Mouse (Mus musculus): Measurements from ENCODE around the gene Cirbp. TPM values are rescaled to one million over a fixed set of nuclear protein-coding genes. Genes with fewer than 3 reads are reported as not detected.

Cirbp gene
- polyA plus RNA-seq, 1 experiment = 105 TPM

DNA sequence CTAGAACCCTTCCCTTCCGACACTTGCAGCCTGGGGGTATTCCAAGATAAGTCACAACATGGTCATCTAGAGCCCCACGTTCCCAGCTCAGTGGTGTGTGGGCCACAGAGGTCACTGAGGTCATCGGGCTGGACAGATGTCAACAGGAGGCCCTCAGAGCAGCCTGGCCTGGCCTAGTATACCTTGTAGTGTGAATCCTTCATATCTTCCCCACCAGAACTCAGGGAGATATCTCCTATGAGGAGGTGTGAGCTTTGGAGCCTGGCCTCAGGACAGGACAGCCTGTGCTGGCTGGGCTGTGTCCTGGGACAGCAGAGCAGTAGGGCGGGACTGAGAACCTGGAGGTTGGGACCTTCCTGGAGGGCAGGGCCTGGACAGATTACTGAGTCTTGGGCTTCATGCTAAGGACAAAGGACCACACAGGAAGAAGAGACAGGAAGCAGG lies 19.2 kb upstream of the Cirbp start:
- Histone ChIP-seq H3K27me3 (ENCODE audit: control insufficient read depth, insufficient read depth, low read length) (no peaks in the 10 kb centered on the region), H3K27ac (ENCODE audit: control insufficient read depth, insufficient read depth, low read depth, low read length) (peak overlapping the region; percentile 72), H3K4me3 (ENCODE audit: control insufficient read depth, low read depth, low read length) (no peak overlapping the region; the same call in 1 of the 2 replicates), H3K4me1 (ENCODE audit: control insufficient read depth, insufficient read depth, low read length) (peaks cover 47% of the 10 kb centered on the region), H3K36me3 (ENCODE audit: control insufficient read depth, insufficient read depth, low read length) (peaks cover 4% of the 10 kb centered on the region; the same call in 1 of the 2 replicates)
- TF ChIP-seq POLR2A (IDR thresholded peaks at IDR 0.05; ENCODE audit: control insufficient read depth, low read depth, low read length) = no peak
- TF ChIP-seq CTCF (IDR thresholded peaks at IDR 0.05; ENCODE audit: control insufficient read depth, insufficient read depth, insufficient replicate concordance, low read depth, low read length) = no peak

DNA sequence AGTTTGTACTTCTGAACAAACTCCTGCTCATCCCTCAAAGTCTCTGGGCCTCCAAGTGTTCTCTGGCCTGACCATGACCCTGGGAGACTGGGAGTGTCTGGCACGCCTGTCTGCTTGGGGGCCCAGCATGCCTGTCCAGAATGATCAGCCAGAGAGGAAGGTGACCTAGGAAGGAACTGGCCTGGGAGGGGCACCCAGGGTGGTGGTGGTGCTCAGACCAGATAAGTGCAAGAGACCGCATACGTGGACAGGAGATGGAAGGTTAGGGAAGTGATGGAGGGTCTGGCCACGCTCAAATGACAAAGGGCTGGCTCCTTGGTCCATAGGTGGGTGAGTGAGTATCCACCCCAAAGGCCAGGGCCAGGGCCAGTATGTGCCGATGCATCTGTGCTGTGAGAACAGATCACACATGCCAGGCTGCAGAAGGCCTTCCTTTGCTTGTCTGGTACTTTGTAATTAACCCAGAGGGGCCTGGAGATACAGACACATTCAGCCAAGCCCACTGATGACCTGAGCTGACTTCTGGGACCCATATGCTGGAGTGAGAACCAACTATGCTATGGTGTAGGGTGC lies 18.6 kb upstream of the Cirbp start:
- Histone ChIP-seq H3K4me3 (ENCODE audit: control insufficient read depth, low read depth, low read length) (peak overlapping the region; percentile 90), H3K27ac (ENCODE audit: control insufficient read depth, insufficient read depth, low read depth, low read length) (peak overlapping the region; percentile 72), H3K27me3 (ENCODE audit: control insufficient read depth, insufficient read depth, low read length) (no peaks in the 10 kb centered on the region), H3K4me1 (ENCODE audit: control insufficient read depth, insufficient read depth, low read length) (peaks cover 47% of the 10 kb centered on the region), H3K36me3 (ENCODE audit: control insufficient read depth, insufficient read depth, low read length) (peaks cover 4% of the 10 kb centered on the region; the same call in 1 of the 2 replicates)
- TF ChIP-seq CTCF (IDR thresholded peaks at IDR 0.05; ENCODE audit: control insufficient read depth, insufficient read depth, insufficient replicate concordance, low read depth, low read length) = no peak
- TF ChIP-seq POLR2A (IDR thresholded peaks at IDR 0.05; ENCODE audit: control insufficient read depth, low read depth, low read length) = no peak

DNA sequence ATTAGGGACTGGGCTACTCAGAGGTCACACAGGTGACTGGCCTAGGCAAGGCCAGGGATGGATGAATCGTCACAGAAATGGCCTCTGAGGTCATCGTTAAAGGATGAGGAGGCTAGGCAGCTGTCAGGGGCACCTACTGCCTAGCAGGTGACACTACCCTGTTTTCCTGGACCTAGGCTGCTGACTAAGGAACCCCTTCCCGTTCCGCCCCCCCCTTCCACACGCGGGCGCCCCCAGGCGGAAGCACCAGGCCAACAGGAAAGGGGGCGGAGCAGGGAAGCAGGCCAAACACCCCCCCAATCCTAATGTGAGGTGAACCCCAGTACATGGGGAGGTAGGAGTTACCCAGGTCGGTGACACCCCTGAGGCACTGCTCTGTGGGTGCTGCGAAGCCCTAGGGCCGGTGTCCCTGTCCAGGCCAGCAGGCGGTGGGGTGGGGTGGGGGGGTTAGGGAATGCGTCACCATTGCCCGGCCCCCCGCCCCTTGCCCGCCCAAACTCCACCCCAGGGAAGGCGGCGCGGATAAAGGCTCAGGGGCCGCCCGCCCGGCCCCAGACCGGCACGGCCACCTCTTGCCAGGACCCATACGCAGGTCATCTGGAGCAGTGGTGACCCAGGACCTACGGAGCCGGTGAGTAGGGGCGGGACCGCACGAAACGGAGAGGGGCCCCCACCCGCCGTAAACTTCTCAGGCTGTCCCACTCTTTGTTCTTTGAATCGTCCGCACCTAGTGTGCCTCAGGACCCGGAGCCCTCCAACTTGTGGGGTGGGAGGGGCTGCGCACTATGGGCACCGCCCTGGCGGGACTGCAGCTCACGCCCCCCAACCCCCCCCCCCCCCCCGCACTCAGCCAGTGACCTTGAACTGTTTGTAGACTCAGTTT lies 17.8 kb upstream of the Cirbp start, which contains the start of gene Midn:
Gene Midn, plus strand, starts transcription at position 554 of the 883 bp plus-strand sequence.
- H3K36me3 ChIP-seq (ENCODE audit: control insufficient read depth, insufficient read depth, low read length) = peaks cover 4% of the 10 kb centered on the region; the same call in 1 of the 2 replicates
- TF ChIP-seq CTCF (IDR thresholded peaks at IDR 0.05; ENCODE audit: control insufficient read depth, insufficient read depth, insufficient replicate concordance, low read depth, low read length) (peak; percentile 20; the same call in 1 of the 2 replicates), POLR2A (IDR thresholded peaks at IDR 0.05; ENCODE audit: control insufficient read depth, low read depth, low read length) (peak; percentile 62)

DNA sequence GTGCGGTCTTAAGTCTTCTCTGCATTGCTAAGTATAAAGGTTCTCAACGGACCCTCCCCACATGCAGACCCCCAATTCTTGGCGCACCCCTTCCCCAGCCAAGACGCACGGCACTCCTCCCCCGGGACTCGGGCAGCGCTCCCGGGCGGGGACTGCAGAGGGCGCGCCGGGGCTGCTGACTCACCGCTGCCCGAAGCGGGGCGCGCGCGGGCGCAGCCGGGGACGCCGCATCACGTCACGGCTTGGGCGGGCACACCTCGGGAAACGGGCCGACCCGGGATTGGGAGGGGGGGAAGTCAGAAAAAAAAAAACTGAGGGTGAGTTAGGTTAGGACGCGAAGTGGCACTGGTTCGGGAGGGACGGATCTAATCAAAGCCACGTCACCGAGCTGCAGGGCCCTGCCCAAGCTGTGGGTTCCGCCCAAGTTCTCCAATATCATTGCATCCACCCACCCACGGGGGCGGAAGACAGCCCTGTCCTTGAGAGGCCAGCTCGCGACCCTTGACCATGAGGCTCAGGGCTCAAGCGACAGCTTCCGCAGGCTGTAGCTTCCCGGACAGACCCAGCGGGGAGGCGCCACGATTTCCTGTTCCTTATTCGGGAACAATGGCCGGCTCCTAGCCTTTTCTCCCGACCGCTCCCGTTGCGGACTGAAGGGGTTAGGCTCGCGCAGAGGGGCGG lies 17.0 kb upstream of the Cirbp start:
- Histone ChIP-seq H3K27ac (ENCODE audit: control insufficient read depth, insufficient read depth, low read depth, low read length) (peak overlapping the region; percentile 89), H3K27me3 (ENCODE audit: control insufficient read depth, insufficient read depth, low read length) (no peaks in the 10 kb centered on the region), H3K36me3 (ENCODE audit: control insufficient read depth, insufficient read depth, low read length) (peaks cover 4% of the 10 kb centered on the region; the same call in 1 of the 2 replicates), H3K4me1 (ENCODE audit: control insufficient read depth, insufficient read depth, low read length) (peaks cover 44% of the 10 kb centered on the region), H3K4me3 (ENCODE audit: control insufficient read depth, low read depth, low read length) (peak overlapping the region; percentile 90)
- TF ChIP-seq CTCF (IDR thresholded peaks at IDR 0.05; ENCODE audit: control insufficient read depth, insufficient read depth, insufficient replicate concordance, low read depth, low read length) = peak; percentile 42; the same call in 1 of the 2 replicates
- TF ChIP-seq POLR2A (IDR thresholded peaks at IDR 0.05; ENCODE audit: control insufficient read depth, low read depth, low read length) = peak; percentile 16; the same call in 1 of the 2 replicates

More for the DNA sequence above, 17.8 kb upstream of the Cirbp start, which contains the start of gene Midn:
- H3K27ac ChIP-seq (ENCODE audit: control insufficient read depth, insufficient read depth, low read depth, low read length) = peak within 1 kb of the TSS; percentile 89
- no peaks in the 10 kb centered on the region for H3K27me3 ChIP-seq (ENCODE audit: control insufficient read depth, insufficient read depth, low read length)
- peak within 1 kb of the TSS; percentile 90 for H3K4me3 ChIP-seq (ENCODE audit: control insufficient read depth, low read depth, low read length)
- H3K4me1 ChIP-seq (ENCODE audit: control insufficient read depth, insufficient read depth, low read length) = peaks cover 45% of the 10 kb centered on the region

DNA sequence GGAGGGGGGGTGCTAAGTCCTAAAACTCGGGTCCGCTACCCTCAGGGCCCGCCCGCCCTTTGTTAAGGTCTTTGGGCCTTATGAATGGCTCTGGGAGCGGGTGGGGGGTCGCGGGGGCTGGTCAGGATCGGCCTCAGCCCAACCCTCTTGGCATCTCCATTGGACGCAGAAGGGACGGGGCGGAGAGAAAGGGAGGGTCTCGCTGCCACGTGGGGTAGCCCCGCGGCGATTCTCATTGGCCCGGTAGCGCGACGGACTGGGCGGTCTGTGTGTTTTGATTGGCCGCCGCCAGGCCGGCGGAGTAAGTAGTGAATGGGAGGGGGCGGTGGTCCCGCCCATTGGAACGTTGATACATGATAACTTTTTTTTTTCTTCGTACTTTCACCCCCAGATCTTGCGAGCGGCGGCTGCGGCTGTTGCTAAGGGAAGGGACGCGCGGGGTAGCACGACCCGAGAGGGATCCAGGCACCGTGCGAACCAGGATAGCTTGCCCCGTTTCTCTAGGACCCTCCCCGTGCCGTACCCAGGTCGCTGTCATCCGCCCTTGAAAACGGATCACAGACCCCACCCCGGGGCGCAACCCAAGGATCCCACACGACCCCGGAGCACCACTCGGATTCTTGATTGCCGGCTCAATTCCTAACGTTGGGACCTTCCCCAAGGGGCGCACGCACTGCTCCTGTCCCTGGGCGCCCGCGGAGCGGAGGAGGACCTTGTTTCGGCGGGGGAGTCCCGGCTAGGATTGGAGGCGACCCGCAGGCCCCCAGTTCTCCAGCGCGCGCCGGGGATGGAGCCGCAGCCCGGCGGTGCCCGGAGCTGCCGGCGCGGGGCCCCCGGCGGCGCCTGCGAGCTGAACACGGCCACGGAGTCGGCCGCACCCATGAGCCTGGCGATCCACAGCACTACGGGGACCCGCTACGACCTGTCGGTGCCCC lies 16.2 kb upstream of the Cirbp start:
- H3K4me3 ChIP-seq (ENCODE audit: control insufficient read depth, low read depth, low read length) = peak overlapping the region; percentile 90
- H3K4me1 ChIP-seq (ENCODE audit: control insufficient read depth, insufficient read depth, low read length) = peaks cover 44% of the 10 kb centered on the region
- H3K27me3 ChIP-seq (ENCODE audit: control insufficient read depth, insufficient read depth, low read length) = no peaks in the 10 kb centered on the region
- peak overlapping the region; percentile 89 for H3K27ac ChIP-seq (ENCODE audit: control insufficient read depth, insufficient read depth, low read depth, low read length)
- TF ChIP-seq CTCF (IDR thresholded peaks at IDR 0.05; ENCODE audit: control insufficient read depth, insufficient read depth, insufficient replicate concordance, low read depth, low read length) (no peak), POLR2A (IDR thresholded peaks at IDR 0.05; ENCODE audit: control insufficient read depth, low read depth, low read length) (no peak; the same call in 1 of the 2 replicates)
- peaks cover 3% of the 10 kb centered on the region; the same call in 1 of the 2 replicates for H3K36me3 ChIP-seq (ENCODE audit: control insufficient read depth, insufficient read depth, low read length)

Data from testis, adult 2 months (tissue).